Mouse (Mus musculus): Measurements from ENCODE around the gene Tapbp.
"Not testable (repeated sequence)": the region's sequence is repeated elsewhere in the genome, so short reads cannot be mapped to it uniquely, and the experiment has no call there.

Tapbp gene

DNA sequence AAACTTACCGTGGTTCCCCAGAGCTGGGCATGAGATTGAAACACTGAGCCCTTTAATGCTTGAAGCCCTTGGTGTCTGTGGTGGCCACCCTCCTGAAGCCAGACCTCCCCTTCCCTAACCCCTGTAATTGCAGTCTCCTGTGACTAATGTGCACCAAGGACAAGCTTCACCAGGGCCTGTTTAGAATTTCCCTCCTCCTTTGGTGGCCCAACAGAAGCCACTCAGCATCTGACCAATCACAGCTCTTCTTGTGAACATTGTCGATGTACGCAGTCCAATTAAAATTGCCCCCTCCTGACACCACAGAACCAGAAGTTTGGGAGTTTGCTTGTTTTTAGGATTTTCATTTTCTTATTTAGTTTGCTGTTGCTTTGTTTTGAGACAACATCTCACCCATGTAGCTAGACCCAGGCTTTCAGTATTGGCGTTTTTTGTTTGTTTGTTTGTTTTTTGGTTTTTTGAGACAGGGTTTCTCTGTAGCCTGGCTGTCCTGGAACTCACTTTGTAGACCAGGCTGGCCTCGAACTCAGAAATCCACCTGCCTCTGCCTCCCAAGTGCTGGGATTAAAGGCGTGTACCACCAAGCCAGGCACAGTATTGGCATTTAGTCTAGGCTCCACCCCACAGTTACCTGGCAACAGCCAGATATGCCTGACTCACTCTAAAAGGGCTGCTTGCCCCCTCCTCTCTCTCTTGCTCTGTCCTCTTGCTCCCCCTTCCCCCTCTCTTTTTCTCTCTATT, 11.6 kb upstream of the Tapbp start:
- not testable (repeated sequence) for DNase-seq (ENCODE audit: low spot score in 2 of 2)

- DNase-seq (ENCODE audit: low spot score in 2 of 2) = not testable (repeated sequence)
These were observed 10.9 kb upstream of the Tapbp start, which contains the start of gene Platr17 for GRCm38 (mm10) chr17:33904835-33905234. Platr17 (plus strand) TSS chr17:33905135.

GRCm38 (mm10) chr17:33908331-33909076, 7.2 kb upstream of the Tapbp start:
- no peak for DNase-seq (ENCODE audit: low spot score in 2 of 2)

DNA sequence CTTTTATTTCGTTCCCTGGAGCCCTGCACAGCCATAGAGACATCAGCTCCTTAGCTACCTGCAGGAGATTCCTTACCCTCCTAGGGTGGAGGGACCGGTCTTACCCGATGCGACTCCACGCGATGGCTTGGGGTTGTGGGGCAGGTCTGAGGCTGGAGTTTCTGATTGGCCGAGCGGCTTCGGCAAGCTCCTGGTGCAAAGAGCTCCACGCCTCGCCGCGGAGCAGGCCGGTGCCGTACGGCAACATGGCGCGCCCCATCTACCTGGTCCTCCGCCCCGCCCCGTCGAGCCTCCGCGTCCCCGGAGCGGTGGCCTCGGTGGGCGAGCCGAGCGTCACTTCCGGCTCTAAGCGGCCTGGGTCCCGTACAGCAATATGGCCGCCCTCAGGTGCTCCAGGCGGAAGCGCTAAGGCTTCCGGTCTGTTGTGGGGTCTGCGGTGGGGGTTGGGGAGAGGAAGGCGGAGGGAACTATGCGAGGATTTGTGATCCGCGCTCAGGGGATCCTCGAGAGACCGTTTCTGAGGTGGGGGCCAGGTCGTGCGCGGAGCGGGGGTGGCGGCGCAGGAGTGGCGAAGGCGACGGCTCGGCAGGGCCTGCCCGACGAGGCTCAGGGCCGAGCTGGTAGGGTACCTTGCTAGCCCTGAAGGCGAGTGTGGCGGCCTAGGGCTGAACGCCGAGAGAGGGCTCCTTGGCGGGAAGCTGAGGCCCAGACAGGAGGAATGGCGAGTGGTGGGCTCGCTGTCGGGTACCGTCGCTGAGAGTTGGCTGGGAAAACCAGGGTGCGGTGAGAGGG, 6.4 kb upstream of the Tapbp start, which contains the start of gene Daxx:
Gene Daxx (plus strand): TSS at position 338 of the 792 bp plus-strand sequence.
- peak; percentile 98 to 99 for DNase-seq (ENCODE audit: low spot score in 2 of 2)

- no peak for DNase-seq (ENCODE audit: low spot score in 2 of 2)
These were observed 5.8 kb upstream of the Tapbp start for GRCm38 (mm10) chr17:33909869-33910250.

DNA sequence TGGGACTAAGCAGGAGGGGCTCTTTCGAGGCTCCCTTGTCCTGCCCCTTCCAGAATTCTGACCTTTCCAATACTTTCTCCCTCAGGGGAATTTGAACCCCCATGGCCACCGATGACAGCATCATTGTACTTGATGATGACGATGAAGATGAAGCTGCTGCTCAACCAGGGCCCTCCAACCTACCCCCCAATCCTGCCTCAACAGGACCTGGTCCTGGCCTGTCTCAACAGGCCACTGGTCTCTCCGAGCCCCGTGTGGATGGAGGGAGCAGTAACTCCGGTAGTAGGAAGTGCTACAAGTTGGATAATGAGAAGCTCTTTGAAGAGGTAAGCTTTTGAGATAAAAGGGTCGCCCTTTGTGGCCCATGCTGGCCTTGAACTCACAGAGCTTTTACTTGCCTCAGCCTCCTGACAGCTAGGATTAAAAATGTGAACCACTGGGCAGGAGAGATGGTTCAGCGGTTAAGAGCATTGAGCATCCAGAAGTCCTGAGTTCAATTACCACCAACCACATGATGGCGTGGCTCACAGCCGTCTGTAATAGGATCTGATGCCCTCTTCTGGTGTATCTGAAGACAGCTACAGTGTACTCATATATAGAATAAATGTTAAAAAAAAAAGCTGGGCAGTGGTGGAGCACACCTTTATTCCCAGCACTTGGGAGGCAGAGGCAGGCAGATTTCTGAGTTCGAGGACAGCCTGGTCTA, 5.2 kb upstream of the Tapbp start:
- no peak for DNase-seq (ENCODE audit: low spot score in 2 of 2)

DNA sequence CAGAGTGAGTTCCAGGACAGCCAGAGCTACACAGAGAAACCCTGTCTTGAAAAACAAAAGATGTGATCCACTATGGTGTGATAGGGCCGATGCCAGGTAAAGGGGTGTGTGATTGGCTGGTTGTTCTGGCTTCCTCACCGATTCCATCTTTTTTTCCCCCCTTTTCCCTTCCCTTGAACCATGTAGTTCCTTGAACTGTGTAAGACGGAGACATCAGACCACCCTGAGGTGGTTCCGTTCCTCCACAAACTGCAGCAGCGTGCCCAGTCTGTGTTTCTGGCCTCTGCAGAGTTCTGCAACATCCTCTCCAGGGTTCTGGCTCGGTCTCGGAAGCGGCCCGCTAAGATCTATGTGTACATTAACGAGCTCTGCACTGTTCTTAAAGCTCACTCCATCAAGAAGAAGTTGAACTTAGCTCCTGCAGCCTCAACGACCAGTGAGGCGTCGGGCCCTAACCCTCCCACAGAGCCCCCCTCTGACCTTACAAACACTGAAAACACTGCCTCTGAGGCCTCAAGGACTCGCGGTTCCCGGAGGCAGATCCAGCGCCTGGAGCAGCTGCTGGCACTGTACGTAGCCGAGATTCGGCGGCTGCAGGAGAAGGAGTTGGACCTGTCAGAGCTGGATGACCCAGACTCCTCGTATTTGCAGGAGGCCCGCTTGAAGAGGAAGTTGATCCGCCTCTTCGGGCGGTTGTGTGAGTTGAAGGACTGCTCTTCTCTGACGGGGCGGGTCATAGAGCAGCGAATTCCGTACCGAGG, 4.5 kb upstream of the Tapbp start:
- DNase-seq (ENCODE audit: low spot score in 2 of 2) = no peak

GRCm38 (mm10) chr17:33911813-33912414, 3.8 kb upstream of the Tapbp start:
- DNase-seq (ENCODE audit: low spot score in 2 of 2) = no peak

GRCm38 (mm10) chr17:33913264-33913663, 2.4 kb upstream of the Tapbp start:
- no peak for DNase-seq (ENCODE audit: low spot score in 2 of 2)

- no peak for DNase-seq (ENCODE audit: low spot score in 2 of 2)
These were observed 1.8 kb upstream of the Tapbp start for GRCm38 (mm10) chr17:33913905-33914304.

GRCm38 (mm10) chr17:33914969-33915391, 719 bp upstream of the Tapbp start:
- DNase-seq (ENCODE audit: low spot score in 2 of 2) = no peak

DNA sequence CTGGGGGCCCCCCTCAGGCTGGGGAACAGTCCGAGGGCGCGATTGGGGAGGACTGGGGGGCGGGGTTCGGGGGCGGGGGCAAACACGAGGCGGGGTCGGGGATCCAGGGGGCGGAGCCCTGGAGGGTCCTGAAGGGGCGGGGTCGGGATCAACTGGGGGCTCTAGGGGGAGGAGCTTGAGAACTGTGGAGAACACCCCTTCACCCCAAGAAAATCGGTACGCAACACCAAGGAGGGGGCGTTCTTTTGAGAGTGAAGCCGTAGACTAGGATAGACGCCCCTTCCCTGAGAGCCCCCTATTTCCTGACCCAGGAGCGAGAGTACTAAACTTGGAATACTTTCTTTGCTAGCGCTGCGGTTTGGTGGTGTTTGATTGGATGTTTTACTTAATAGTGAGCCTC, 595 bp downstream of the Tapbp start:
- no peak for DNase-seq (ENCODE audit: low spot score in 2 of 2)

- DNase-seq (ENCODE audit: low spot score in 2 of 2) = no peak
These were observed 1.4 kb downstream of the Tapbp start for GRCm38 (mm10) chr17:33916847-33917655.

DNA sequence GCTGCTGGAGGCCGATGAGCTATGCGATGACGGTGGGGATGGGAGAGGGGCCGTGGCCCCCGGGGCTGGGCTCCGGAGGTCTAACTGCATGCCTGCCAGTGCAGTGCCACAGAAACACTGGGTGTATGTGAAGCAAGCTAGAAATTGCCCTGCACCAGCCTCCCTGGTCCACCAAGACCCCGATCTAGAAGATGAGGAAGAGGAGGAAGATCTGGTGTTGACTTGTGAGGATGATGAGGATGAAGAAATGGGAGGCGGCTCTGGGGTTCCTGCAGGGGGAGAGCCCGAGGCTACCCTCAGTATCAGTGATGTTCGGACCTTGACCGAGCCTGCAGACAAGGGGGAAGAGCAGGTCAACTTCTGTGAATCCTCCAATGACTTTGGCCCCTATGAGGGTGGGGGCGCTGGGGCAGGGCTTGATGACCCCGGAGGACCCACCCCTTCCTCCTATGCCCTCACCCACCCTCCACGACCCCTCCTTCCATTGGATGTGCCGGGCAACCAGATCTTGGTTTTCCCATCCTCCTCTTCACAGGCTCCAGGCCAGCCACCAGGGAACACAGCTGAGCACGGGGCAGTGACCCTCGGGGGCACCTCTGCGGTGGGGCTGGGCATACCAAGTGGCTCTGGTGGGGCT, 2.1 kb downstream of the Tapbp start:
- no peak for DNase-seq (ENCODE audit: low spot score in 2 of 2)

- DNase-seq (ENCODE audit: low spot score in 2 of 2) = no peak
These were observed 2.8 kb downstream of the Tapbp start for GRCm38 (mm10) chr17:33918293-33919203.

DNA sequence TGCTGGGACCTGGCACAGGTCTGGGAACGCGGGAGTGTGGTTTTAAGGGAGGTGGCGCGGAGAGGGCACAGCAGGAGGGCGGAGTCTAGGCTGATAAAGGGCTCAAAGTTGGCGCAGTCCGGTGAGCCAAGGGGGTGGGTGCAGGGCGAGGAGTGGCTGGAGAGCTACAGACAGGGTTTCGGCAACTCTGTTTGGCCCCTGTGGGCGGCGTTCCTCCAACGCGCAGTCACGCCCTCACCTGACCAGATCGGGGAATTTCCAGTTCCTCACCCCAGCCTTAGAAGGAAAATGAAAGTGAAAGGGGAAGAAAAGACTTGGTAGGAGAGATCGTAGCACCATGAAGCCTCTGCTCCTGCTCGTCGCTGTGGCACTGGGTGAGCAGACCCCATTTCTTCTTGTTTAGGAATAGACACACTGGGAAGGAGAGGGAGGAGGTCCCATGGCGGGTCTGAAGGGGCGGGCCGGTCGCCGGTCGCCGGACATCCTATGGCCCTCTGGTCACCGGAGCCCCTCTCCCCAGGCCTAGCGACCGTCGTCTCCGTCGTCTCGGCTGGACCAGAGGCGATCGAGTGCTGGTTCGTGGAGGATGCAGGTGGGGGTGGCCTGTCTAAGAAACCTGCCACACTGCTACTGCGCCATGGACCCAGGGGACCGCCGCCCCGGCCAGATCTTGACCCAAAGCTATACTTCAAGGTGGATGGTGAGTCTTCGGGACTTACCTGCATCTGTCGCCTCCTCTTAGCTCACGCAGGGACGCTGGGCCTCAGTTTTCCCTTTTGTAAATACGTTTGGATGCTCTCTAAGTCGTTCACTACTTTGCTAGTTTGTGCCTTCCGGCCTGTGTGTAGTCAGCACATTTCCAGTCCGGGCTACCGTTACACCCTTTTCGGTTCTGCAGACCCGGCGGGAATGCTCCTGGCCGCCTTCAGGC, 3.9 kb downstream of the Tapbp start:
- DNase-seq (ENCODE audit: low spot score in 2 of 2) = no peak

Data from right cerebral cortex, postnatal 36 days (tissue).